Mouse (Mus musculus): ENCODE data around the gene Lmna. TPM values are rescaled to one million over a fixed set of nuclear protein-coding genes. Genes with fewer than 3 reads are reported as not detected.
A peak's percentile ranks its signal among the peaks of the same experiment; 100 is the strongest.

Gene Lmna
- total RNA-seq, 4 experiments from 2014 or later, result 112 to 127 (median 118) TPM

DNA sequence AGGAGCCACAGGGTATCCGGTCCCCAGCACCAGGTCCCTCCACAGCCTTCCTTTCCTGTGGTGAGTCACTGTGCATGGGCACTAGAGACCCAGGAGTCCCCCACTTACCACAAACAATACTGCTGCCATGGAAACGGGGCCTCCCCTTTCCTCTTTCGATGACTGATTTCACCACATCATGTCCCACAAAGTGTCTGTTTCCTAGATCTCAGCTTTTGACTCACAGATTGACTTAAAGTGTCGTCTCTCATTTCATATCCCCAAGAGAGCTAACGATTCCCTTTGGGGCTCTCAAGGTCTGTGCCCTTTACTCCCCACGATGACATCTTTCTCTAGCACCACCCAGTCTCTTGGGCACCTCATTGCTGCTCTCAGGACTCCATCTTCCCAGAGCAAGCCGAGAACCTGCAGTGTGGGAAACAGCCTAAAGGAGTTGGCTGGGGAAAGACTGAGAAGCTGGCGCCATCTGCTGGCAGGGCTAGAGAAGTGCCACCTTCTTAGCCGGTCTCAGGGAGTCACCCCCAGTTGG lies 12.1 kb upstream of the Lmna start:
- DNase-seq (ENCODE audit: low spot score), result peak; percentile 78

DNA sequence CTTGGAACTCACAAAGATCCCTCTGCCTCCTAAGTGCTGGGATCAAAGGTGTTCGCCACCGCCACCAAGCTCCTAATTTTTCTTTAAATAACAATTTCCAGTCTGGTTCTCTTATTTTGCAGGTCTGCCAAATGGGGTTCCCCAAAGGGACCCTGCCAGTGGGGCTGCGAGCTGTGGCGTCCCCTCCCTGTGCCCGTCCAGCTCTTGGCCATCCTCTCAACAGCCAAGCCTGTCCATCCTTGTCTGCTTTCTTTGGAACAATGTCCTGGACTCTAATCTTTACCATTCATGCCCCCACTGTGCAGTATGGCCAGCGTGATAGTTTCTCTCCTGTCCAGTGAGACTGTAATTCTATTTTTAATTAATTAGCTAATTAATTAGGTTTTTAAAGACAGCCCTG lies 11.4 kb upstream of the Lmna start:
- no peak for DNase-seq (ENCODE audit: low spot score)

DNA sequence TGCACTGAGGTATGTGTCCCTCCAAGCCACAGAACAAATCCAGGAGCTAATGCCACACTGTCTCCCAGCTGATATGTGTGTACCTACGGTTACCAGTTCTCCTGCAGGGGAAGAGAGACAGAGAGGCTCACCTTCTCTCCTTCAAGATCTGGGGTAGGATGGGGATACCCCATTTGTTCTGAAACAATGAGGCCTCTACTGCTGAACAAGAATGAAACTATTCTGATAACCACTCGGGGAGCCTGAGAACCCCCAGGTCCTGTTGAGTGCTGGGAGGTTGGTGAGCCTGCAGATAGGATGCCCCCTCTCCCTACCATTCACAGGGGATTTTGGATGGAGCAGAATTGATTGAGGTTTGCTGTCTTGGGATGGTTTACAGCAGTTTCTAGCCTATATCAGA lies 10.3 kb upstream of the Lmna start:
- DNase-seq (ENCODE audit: low spot score), result no peak

DNA sequence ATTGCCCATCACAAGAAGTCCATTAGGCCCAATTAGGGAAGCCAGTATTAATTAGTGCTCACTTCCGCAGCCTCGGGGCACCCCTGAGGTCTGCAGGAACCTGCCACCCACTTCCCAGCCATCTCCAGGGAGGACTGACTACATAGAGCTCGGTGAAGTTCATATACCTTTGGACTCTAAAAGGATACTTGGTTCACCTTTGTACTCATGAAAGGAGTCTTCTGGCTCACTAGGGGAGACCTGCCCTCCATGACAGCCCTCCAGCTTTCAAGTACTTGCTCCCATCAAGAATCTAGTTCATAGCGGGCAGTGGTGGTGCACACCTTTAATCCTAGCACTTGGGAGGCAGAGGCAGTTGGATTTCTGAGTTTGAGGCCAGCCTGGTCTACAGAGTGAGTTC lies 8.7 kb upstream of the Lmna start:
- no peak for DNase-seq (ENCODE audit: low spot score)

DNA sequence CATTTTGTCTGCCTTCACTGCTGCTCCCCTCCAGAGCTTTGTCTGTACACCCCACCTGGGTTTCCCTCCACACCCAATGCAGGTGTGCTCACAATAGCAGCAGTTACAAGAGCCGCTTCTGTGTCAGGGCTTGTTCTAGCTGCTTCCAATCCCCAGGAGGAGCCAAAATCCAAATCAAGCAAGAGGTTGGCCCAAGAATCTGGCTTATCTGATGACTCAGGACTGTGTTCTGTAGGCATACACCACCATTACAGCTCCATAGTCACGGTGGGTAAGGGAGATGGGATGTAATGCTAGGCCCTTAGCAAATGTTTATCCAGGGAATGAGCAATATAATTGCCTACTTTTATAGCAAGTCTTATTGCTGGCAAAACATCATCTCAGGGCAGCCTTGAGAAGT lies 6.7 kb upstream of the Lmna start:
- DNase-seq (ENCODE audit: low spot score), result no peak

DNA sequence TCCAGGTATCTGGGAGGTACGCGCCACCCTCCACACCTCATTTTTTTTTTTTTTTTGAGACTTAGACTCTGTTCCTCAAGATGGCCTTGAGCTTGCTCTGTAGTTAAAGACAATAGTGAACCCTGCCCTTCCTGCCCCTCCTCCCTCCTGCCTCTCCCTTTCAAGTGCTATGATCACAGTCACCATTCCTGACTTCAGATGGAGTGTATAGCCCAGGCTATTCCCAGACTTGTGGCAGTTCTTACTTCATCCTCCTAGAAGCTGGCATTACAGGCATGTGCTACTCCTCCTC lies 5.3 kb upstream of the Lmna start:
- DNase-seq (ENCODE audit: low spot score), result no peak

DNA sequence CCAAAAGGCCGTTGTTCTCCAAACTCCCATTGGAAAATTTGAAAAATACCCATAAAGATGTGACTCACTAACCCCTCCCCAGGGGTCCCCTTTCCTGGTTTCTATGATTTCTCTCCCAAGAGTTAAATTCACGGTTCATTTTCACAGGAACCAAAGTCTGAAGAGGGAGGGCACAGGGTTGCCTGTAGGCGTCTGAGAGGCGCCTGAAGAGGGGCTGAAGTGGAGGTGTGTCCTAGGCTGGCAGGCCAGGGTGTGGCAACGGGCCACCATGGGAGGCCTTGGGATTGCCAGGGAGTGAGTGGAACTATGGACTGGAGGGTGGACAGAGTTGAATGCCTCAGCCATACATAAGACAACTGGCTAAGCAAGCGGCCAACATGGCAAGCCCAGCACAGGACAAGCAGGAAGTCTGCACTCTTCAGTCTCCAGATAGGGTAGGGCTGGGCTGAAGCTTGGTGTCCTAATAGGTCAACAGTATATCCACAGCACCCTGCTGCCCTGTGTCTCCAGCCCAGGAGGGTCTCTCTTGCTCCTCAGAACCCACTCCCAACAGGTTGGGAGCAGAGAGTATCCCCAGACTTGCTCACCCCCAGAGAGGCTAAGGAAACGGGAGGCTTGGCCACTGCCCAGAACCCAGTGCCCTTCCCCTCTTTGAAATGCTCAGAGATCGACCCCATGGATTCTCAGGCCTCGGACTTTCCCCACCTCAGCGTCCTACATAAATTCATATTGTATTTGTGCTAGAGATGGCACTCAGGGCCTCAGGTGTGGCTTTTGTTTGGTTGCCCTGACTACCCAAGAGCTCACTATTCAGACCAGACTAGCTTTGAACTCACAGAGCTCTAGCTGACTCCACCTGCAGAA lies 4.7 kb upstream of the Lmna start:
- no peak for DNase-seq (ENCODE audit: low spot score)

DNA sequence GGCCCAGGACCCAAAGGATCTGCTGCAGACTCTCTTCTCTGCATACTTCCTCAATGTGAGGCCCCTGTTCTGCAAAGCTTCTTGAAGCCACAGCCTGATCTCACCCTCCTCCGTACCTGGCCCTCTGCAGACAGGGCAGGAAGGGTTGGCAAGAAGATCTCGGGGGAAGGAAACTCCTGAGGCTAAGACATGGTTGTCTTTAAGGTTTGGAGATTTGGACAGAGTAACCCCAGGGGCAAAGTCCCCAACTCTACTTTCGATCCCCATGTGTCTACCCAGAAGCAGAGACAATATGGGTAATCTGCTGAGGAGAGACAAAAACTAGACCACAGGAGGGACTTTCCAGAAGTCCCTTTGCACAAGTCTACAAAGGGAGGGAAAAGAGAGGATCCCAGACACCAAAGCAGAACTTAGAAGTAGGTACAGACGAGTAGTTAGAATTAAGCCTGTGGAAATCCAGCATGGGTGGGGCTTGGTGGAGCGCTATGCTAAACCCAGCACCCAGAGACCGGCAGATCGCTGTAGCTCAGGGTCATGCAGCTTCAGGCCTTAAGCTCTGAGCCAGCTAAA lies 3.9 kb upstream of the Lmna start:
- DNase-seq (ENCODE audit: low spot score), result no peak

DNA sequence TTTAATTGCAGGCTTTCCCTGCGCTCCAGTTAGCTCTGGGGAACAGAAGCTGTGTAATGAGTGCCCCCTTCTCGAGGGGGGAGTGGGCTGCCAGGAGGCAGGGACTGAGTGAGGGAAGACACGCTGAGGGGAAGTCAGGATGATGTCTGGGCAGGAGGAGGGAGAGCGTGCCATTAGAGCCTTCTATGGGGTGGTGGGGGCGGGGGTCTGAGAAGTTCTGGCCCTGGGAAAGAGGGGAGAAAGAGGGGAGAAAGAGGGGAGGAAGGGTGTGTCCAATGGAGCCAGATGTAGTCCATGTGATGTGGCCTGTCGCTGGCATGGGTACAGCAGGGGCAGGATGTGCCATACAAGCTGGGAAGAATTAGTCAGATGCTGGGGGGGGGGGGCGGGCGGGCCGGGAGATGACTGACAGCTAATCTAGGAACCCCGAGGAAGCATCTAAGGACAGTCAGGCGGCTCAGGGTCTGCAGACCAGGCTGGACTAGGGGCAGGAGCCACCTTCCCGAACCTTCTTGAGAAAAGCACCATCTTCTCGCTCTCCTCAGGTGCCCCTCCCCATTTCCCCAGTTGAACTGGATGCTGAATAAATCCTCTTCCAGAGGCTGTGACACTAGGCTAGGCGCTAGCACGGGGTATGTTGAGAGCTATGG lies 3.3 kb upstream of the Lmna start:
- DNase-seq (ENCODE audit: low spot score), result no peak

DNA sequence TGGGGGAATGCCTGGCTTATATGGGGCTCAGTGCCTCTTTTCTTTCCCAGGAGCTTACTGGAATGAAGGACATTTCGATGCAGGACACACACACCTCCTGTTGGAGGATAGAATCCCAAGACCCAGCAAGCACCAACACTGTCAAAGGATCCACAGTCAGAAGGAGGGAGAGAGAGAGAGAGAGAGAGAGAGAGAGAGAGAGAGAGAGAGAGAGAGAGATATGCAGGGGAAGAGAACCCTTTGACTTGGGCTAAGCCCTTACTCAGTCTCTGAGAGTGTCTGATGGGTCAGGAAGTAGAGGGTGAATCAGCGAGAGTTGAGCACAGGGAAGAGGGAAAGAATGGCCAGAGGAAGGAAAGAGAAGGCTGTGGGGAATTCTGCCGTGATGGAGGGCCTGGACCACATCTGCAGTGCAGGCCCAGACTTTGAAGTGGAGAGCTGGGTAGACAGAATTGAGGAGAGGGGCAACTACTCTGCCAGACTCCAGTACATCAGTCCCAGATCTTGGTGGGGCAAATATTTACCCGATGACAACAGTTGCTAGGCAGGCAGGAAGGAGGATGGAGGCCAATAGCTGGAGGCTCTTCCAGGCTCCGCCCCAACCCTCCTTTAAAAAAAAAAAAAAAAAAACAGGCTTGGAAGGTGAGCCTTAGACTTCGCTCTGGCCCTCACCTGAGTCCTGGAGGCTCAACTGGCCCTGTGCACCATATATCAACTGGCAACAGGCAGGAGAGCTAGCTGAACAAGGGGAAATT lies 2.6 kb upstream of the Lmna start:
- DNase-seq (ENCODE audit: low spot score), result no peak

DNA sequence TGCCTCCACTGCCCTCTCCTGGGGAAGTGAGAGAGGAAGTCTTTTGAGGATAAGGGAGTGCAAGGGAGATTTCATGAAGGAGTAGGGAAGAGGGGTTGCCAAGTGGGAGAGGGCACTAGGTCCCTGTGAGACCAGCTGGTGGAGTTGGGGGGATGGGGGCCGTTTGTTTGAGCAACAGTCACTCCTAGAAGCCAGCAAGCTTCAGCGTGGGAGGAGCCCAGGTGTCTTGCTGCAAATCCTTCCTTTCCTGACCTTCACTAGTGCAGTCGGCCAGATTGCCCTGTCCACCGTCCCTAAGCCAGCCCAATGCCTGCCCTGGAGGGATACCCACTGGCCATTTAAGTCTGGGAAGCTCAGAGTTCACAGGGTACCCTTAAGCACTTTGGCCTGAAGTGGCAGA lies 1.8 kb upstream of the Lmna start:
- no peak for DNase-seq (ENCODE audit: low spot score)

DNA sequence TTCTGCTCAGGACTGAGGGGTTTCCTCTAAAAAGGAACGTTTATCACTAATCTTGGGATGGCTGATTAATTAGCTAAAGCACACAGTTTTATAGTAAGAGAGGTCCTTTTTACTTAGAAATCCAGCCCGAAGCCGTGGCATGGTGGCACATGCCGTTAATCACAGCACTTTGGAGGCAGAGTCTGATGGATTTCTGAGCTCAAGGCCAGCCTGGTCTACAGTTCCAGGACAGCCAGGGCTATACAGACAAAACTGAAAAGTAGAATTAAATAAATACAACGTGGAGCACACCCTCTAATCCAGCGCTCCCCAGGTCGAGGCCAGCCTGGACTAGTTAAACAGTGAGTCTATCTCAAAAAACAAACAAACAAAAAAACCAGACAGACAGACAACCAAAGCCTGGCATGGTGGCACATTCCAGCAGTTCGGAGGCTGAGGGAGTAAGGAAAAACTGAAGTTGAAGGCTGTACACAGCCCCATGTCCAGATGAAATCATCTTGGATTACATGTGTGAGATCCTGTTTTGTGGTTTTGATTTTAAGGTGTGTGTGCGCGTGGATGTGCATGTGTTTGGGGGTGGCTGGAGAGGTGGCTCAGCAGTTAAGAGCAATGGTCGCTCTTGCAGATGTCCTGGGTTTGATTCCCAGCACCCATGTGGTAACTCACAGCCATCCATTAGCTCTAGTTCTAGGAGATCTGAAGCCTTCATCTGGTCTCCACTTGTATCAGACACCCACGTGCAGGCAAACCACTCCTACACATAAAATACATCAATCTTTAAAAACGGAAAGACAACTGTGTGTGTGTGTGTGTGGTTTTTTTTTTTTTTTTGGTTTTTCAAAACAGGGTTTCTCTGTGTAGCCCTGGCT lies 899 bp upstream of the Lmna start:
- DNase-seq (ENCODE audit: low spot score), result no peak

DNA sequence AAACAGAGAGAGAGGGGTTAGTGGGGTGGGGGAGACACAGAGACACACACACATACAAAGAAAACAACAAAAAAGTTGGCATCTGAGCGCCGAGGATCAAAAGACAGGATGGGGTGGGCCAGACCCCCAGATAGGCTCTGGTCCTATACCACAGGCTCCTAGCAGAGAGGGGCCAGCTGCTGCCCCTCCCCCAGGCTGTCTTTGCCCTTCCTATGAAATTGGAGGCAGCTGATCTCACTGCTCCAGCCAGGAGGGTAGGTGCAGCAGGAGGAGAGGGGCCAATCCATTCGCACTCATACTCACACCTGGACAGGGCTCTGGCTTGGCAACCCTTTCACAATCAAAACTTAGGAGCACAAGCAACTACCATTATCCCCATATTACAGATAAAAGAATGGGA lies 506 bp downstream of the Lmna start:
- DNase-seq (ENCODE audit: low spot score), result no peak

DNA sequence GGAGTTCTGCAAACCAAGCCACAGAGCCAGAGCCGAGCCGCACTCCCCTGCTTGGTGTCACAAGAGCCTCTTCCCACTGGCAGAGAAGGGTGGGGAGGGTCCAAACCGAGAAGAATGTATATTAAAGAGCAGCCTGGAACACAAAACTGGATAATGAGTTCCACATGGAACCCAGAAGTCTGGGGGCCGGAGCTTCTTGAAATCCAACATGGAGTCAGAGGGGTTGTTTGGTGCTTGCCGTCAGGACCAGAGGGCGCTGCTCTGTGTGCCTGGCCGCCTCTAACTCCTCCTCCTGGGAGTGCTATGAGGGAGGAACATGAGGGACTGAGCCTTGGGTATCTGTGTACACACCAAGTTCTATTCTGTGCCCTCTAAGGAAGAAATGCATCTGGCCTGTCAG lies 4.0 kb downstream of the Lmna start:
- DNase-seq (ENCODE audit: low spot score), result no peak

DNA sequence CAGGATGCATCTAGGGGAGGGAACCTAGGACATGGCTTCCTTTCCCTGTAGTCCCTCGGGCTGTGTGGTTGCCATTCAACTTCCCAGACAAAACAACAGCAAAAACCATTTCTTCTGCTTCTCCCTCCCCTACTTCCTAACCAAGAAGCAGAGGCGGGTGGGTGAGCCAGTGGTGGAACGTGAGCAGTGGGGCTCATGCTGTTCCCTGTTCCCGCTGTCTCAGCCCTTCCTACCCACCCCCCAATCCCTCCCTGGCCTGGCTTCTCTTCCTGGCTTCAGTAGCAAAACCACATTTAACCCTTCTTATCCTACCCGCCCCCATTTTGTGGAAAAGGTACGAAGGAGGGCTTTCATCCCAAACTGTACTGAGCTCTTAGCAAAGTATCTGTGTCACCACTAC lies 4.7 kb downstream of the Lmna start:
- no peak for DNase-seq (ENCODE audit: low spot score)

DNA sequence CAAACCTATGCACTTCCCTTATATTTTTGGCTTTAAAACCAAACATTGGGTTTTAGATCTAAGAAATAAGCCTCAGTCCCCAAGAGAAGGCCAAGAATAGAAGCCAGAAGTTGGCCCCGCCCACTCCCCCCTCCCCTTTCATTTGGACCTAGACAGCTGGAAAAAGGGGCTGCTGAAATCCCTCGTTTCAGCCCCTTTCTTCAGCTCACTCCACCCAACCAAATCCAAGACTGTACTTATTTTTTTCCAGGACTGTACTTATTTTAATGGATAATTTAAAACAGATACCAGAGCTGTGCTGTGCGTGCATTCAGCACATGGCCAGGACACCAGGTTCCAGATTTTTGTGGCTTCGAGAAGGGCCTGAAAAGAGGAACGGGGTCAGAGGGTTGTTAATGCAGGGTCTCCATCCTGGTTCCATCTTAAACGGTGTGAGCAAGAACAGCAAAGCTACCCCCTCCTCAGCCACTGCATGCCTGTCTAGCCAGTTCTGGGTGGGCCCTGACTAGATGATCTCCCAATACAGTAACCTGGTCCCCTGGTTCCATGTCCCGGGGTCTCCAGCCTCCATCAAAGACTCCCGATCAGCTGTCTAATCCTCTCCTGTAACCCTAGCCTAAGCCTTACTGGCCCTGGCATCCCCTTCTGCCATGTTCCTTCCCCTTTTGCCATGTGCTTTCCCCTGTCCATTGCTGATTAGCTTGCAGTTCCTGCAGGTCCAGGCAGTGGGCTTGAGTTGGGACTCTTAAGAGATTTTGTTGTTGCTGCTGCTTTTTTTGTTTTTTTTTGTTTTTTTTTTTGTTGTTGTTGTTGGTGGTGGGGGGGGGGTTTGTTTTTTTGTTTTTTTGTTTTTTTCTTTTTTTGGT lies 5.6 kb downstream of the Lmna start:
- DNase-seq (ENCODE audit: low spot score), result no peak

DNA sequence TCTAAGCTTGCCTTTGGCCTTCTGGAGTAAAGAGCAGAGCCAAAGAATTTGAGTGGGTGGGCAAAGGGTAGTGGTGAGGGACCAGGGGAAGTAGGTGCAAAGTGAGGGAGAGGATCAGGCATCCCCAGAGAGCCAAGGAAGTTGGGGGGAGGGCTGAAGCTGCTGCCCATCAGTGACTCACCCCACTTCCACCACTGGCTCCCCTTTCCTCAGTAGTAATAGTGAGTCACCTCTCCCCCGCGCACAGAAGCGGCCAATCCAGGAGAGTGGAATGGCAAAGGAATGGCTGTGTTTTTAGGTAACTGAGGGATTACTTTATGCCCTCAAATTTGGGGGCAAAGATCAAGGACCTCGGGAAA lies 6.3 kb downstream of the Lmna start:
- no peak for DNase-seq (ENCODE audit: low spot score)

DNA sequence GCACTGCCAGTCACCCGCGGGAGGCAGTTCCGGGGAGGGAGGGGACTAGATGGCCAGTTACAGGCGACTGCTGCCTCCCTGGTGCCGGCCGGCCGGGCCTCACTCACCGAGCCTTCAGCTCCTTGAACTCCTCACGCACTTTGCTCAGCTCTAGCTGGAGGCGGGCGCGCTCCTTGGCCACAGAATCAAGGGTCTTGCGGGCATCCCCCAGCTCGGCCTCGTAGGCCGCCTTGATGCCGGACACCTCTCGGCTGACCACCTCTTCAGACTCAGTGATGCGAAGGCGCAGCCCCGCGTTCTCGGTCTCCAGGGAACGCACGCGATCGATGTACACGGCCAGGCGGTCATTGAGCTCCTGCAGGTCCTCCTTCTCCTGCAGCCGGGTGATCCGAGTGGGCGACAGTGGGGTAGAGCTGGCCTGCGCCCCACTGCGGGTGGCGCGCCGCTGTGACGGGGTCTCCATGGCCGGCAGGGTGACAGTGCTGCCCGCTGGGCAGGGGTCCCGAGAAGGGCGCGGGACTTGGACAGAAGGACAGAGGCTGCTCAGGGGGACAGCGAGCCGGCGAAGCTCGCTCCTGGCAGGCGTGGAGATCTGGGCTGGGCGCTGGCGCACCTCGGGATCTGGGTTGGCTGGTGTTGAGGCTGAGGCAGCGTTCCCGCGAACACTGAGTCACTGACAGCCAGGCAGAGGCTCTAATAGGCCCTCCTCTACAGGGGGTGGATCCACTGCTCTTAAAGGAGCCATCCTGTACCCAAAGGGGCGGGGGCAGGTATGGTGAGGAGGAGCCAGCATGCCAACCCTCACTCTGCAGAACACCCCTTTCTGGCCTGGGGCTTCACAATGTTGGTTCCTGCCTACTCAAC lies 6.9 kb downstream of the Lmna start:
- peak; percentile 95 for DNase-seq (ENCODE audit: low spot score)

DNA sequence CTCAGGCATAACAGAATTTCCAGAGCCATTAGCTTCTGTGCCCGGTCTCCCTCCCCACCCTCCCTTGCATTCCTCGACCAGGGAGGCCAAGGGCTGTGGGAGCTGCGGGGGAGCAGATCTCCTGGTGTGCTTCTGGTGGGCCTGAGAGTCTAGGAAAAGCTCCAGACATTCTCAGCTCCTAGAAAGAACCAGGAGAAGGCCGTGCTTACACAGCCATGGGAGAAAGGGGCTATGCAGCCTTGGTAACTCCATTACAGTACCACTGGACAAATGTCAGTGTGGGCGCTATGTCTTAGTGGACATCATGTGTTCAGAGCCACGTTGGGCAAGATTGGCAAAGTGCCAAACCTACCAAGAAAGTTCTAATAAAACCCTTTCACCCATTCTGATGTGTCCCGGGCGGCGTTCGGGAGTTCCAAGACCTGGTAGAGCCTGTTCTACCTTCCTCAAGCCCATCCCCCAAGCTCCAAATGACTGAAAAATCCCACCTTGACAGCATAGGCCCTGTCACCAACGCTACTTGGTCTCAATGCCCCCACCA lies 7.7 kb downstream of the Lmna start:
- peak; percentile 48 for DNase-seq (ENCODE audit: low spot score)

Data from heart, adult 8-10 months (tissue).